Mouse (Mus musculus): Measurements from ENCODE around the gene Il4ra.

DNA sequence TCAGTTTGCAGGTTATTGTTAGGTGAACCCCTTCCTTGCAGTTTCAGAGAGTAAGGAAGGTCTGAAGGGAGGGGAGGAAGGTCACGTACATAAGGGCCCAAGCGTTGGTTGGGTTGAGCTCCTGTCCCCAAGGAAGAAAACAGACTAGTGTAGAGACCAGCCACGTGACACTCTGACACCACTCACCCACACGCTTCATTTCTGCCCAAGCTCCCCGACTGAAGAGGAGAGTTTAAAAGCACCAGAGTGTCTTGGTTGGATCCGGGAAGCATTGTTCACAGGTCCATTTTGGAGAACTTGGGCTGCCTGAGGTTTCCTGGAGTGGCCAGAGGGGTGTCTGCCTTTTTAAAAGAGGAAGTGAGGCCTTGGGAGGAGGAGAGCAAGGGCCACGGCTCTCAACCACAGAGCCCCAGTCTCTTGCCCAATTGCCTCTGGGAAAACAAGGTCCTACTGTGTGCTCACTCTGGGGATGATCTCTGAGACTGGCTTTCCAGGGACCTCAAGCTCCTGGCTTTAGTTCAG, 3.5 kb downstream of the Il4ra start:
- TF ChIP-seq CTCF (IDR thresholded peaks at IDR 0.05; ENCODE audit: low read depth, low read length) (no peak), POLR2A (IDR thresholded peaks at IDR 0.05; ENCODE audit: borderline replicate concordance, low read depth, low read length) (no peak)

Measured in bone marrow macrophage, adult 2 months (primary cell).